Mouse (Mus musculus) T-helper 2 cell (primary cell): ENCODE data around the gene Lmcd1.
"Not testable (repeated sequence)": the region's sequence is repeated elsewhere in the genome, so short reads cannot be mapped to it uniquely, and the experiment has no call there.

Experiments used
- in situ Hi-C: fragments of 300-600 bp; cut with MboI, MseI; formaldehyde crosslinking; loops from one replicate; pipeline ENCODE4 v1.15.1; 2025; ENCODE audit warnings: high pct_unique_total_duplicates

The Lmcd1 gene

GRCm38 (mm10) chr6:112273501-112274205, at the start of gene Lmcd1:
Lmcd1 (plus strand) TSS chr6:112273758.
- in situ Hi-C loops: no loop called here

GRCm38 (mm10) chr6:112223877-112224632, 49.5 kb upstream of the Lmcd1 start:
- in situ Hi-C loops: no loop called here

GRCm38 (mm10) chr6:112236775-112237174, 36.8 kb upstream of the Lmcd1 start:
- in situ Hi-C loops: no loop called here

- in situ Hi-C loops: no loop called here
Observed at GRCm38 (mm10) chr6:112242216-112242615, 31.3 kb upstream of the Lmcd1 start.

GRCm38 (mm10) chr6:112245639-112246038, 27.9 kb upstream of the Lmcd1 start:
- in situ Hi-C loops: no loop called here

GRCm38 (mm10) chr6:112246636-112247035, 26.9 kb upstream of the Lmcd1 start:
- in situ Hi-C loops: no loop called here

GRCm38 (mm10) chr6:112253943-112254342, 19.6 kb upstream of the Lmcd1 start:
- in situ Hi-C loops: not testable (repeated sequence)

GRCm38 (mm10) chr6:112254967-112255366, 18.6 kb upstream of the Lmcd1 start:
- in situ Hi-C loops: no loop called here

- in situ Hi-C loops: no loop called here
Observed at GRCm38 (mm10) chr6:112255388-112256225, 18.0 kb upstream of the Lmcd1 start.

- in situ Hi-C loops: no loop called here
Observed at GRCm38 (mm10) chr6:112256599-112256998, 17.0 kb upstream of the Lmcd1 start.

- in situ Hi-C loops: no loop called here
Observed at GRCm38 (mm10) chr6:112261089-112261488, 12.5 kb upstream of the Lmcd1 start.

GRCm38 (mm10) chr6:112264321-112264720, 9.2 kb upstream of the Lmcd1 start:
- in situ Hi-C loops: no loop called here

- in situ Hi-C loops: no loop called here
Observed at GRCm38 (mm10) chr6:112266631-112267030, 6.9 kb upstream of the Lmcd1 start.

GRCm38 (mm10) chr6:112267661-112268357, 5.7 kb upstream of the Lmcd1 start:
- in situ Hi-C loops: no loop called here

GRCm38 (mm10) chr6:112274261-112275055, 900 bp downstream of the Lmcd1 start:
- in situ Hi-C loops: no loop called here

- in situ Hi-C loops: no loop called here
Observed at GRCm38 (mm10) chr6:112275731-112276245, 2.2 kb downstream of the Lmcd1 start.

- in situ Hi-C loops: no loop called here
Observed at GRCm38 (mm10) chr6:112278805-112279204, 5.2 kb downstream of the Lmcd1 start.

- in situ Hi-C loops: no loop called here
Observed at GRCm38 (mm10) chr6:112280161-112280560, 6.6 kb downstream of the Lmcd1 start.

GRCm38 (mm10) chr6:112280945-112281344, 7.4 kb downstream of the Lmcd1 start:
- in situ Hi-C loops: no loop called here

- in situ Hi-C loops: no loop called here
Observed at GRCm38 (mm10) chr6:112281935-112282334, 8.4 kb downstream of the Lmcd1 start.
